Mouse (Mus musculus) kidney, embryonic 15.5 days (tissue): ENCODE measurements around the gene Rps12. TPM values are rescaled to one million over a fixed set of nuclear protein-coding genes. Genes with fewer than 3 reads are reported as not detected.

Experiments used
- ATAC-seq: fragments of 200-750 bp; cut with Nextera tagmentation; replicated peaks from 2 replicates; pipeline ENCODE4 v1.8.0; 2017; ENCODE audit warnings: moderate TSS enrichment; ENCODE audit not compliant: low FRiP score
- H3K27ac ChIP-seq: fragments of 300-500 bp; sonication (generic); 2 replicates; pipeline ENCODE4 v1.5.1; 2015; ENCODE audit warnings: mild to moderate bottlenecking, inconsistent platforms
- H3K27me3 ChIP-seq: fragments of 300-500 bp; sonication (generic); 2 replicates; pipeline ENCODE4 v1.6.1; 2015; ENCODE audit warnings: inconsistent platforms
- H3K36me3 ChIP-seq: fragments of 300-500 bp; sonication (generic); 2 replicates; pipeline ENCODE4 v1.6.1; 2015; ENCODE audit warnings: inconsistent platforms
- H3K4me1 ChIP-seq: fragments of 300-500 bp; sonication (generic); 2 replicates; pipeline ENCODE4 v1.6.1; 2015; ENCODE audit warnings: inconsistent platforms
- H3K4me2 ChIP-seq: fragments of 300-500 bp; sonication (generic); 2 replicates; pipeline ENCODE4 v1.6.1; 2015; ENCODE audit warnings: moderate library complexity, mild to moderate bottlenecking, inconsistent platforms
- H3K4me3 ChIP-seq: fragments of 300-500 bp; sonication (generic); replicated peaks from 2 replicates; pipeline ENCODE4 v1.5.1; 2015; ENCODE audit warnings: mild to moderate bottlenecking, inconsistent platforms
- H3K9ac ChIP-seq: fragments of 300-500 bp; sonication (generic); 2 replicates; pipeline ENCODE4 v1.6.1; 2015; ENCODE audit warnings: mild to moderate bottlenecking, inconsistent platforms
- H3K9me3 ChIP-seq: fragments of 300-500 bp; sonication (generic); replicated peaks from 2 replicates; pipeline ENCODE4 v1.6.1; 2016; ENCODE audit warnings: inconsistent platforms
- WGBS: fragments of 180-500 bp; shearing (Covaris S2); methylation state at CpG from one replicate; pipeline ENCODE4 v1.1.7; 2015; ENCODE audit warnings: mixed read lengths; 5-methylcytosine and 5-hydroxymethylcytosine counted together
- polyA plus RNA-seq: library from polyadenylated mRNA; unstranded; fragments of >200 nt; fragmentation: Nextera tagmentation; extraction: Ambion mirVana; gene quantifications from 2 replicates; pipeline ENCODE4 v1.2.1, GENCODE M21; 2015

Gene Rps12
- polyA plus RNA-seq, 1 experiment from 2014 or later: 195 TPM

GRCm38 (mm10) chr10:23782855-23783492 is 4.1 kb downstream of the Rps12 start:
- H3K4me1 ChIP-seq: peaks cover 25% of the 10 kb centered on the region
- peaks cover 38% of the 10 kb centered on the region for H3K36me3 ChIP-seq
- H3K4me3 ChIP-seq: no peak overlapping the region
- H3K4me2 ChIP-seq: no peak overlapping the region
- H3K9ac ChIP-seq: no peak overlapping the region
- H3K9me3 ChIP-seq: no peaks in the 10 kb centered on the region
- WGBS: 38% methylated on average over 2 of the region's 2 CpGs
- H3K27ac ChIP-seq: peak overlapping the region; percentile 18; the same call in 1 of the 2 replicates
- no peak for ATAC-seq
- H3K27me3 ChIP-seq: no peaks in the 10 kb centered on the region

- no peak for ATAC-seq
- Histone ChIP-seq H3K4me2 (no peak overlapping the region), H3K36me3 (peaks cover 38% of the 10 kb centered on the region), H3K9me3 (no peaks in the 10 kb centered on the region), H3K9ac (no peak overlapping the region), H3K4me1 (peaks cover 24% of the 10 kb centered on the region), H3K27me3 (no peaks in the 10 kb centered on the region), H3K27ac (no peak overlapping the region), H3K4me3 (no peak overlapping the region)
- WGBS: 83% methylated on average over 11 of the region's 11 CpGs
Measured at GRCm38 (mm10) chr10:23781760-23782735, 5.0 kb downstream of the Rps12 start.

- Histone ChIP-seq H3K9me3 (no peaks in the 10 kb centered on the region), H3K27me3 (no peaks in the 10 kb centered on the region), H3K4me2 (no peak overlapping the region), H3K27ac (no peak overlapping the region), H3K9ac (no peak overlapping the region), H3K4me3 (no peak overlapping the region), H3K36me3 (peaks cover 35% of the 10 kb centered on the region), H3K4me1 (peaks cover 16% of the 10 kb centered on the region)
- 78% methylated on average over 6 of the region's 6 CpGs for WGBS
- peak; percentile 65 for ATAC-seq
Measured at GRCm38 (mm10) chr10:23780539-23781275, 6.4 kb downstream of the Rps12 start.

- WGBS: 34% methylated on average over 5 of the region's 5 CpGs
- Histone ChIP-seq H3K4me2 (no peak overlapping the region), H3K27me3 (no peaks in the 10 kb centered on the region), H3K4me1 (no peaks in the 10 kb centered on the region), H3K9ac (no peak overlapping the region), H3K4me3 (no peak overlapping the region), H3K36me3 (peaks cover 4% of the 10 kb centered on the region; the same call in 1 of the 2 replicates), H3K27ac (no peak overlapping the region), H3K9me3 (no peaks in the 10 kb centered on the region)
- no peak; the same call in 1 of the 2 replicates for ATAC-seq
Measured at GRCm38 (mm10) chr10:23777288-23777945, 9.7 kb downstream of the Rps12 start.

- Histone ChIP-seq H3K4me3 (no peak overlapping the region), H3K9ac (no peak overlapping the region), H3K27me3 (no peaks in the 10 kb centered on the region), H3K4me2 (no peak overlapping the region), H3K27ac (no peak overlapping the region), H3K4me1 (no peaks in the 10 kb centered on the region), H3K9me3 (no peaks in the 10 kb centered on the region), H3K36me3 (no peaks in the 10 kb centered on the region)
- no peak for ATAC-seq
- 70% methylated on average over 7 of the region's 7 CpGs for WGBS
Measured at GRCm38 (mm10) chr10:23754166-23754565, 32.9 kb downstream of the Rps12 start.

Other genes starting within 250 kb of the Rps12 start
- 18.2 and 19.1 TPM in 2 replicates for gene Slc18b1, start 9.7 kb upstream of the Rps12 start, polyA plus RNA-seq
- gene Vnn3, start 64.2 kb upstream of the Rps12 start, polyA plus RNA-seq: 0.27 TPM in 1 of 2 replicates, not detected in the other
- gene Vnn1, start 107.4 kb upstream of the Rps12 start, polyA plus RNA-seq: 2.0 TPM in 2 replicates
- gene Taar1, start 133.1 kb upstream of the Rps12 start, polyA plus RNA-seq: not detected in 2 replicates
- 0.22 TPM in 1 of 2 replicates, not detected in the other for gene Taar2, start 151.3 kb upstream of the Rps12 start, polyA plus RNA-seq
- gene Taar3, start 162.3 kb upstream of the Rps12 start, polyA plus RNA-seq: not detected in 2 replicates
- not detected in 2 replicates for gene Taar4, start 173.2 kb upstream of the Rps12 start, polyA plus RNA-seq
- gene Taar5, start 183.4 kb upstream of the Rps12 start, polyA plus RNA-seq: 0.36 TPM in 1 of 2 replicates, not detected in the other
- gene Taar6, start 198.4 kb upstream of the Rps12 start, polyA plus RNA-seq: not detected in 2 replicates
- not detected in 2 replicates for gene Taar7a, start 206.2 kb upstream of the Rps12 start, polyA plus RNA-seq
- gene Taar7b, start 212.7 kb upstream of the Rps12 start, polyA plus RNA-seq: not detected in 2 replicates
- not detected in 2 replicates for gene Taar7d, start 239.9 kb upstream of the Rps12 start, polyA plus RNA-seq